Mouse (Mus musculus) embryonic fibroblast, embryonic 13.5 days (primary cell): ENCODE measurements around the gene Unc13d.

Experiments used
- CTCF ChIP-seq: IDR thresholded peaks from 2 replicates; pipeline ENCODE4 v1.5.1; 2011; ENCODE audit warnings: mild to moderate bottlenecking, control low read depth, low read length, moderate library complexity, borderline replicate concordance; ENCODE audit not compliant: insufficient read depth
- POLR2A ChIP-seq: IDR thresholded peaks from 2 replicates; pipeline ENCODE4 v1.6.1; 2011; ENCODE audit warnings: low read depth, mild to moderate bottlenecking, control low read depth, low read length, moderate library complexity

GRCm38 (mm10) chr11:116024356-116024808, 53.4 kb downstream of the Unc13d start:
- TF ChIP-seq CTCF: no peak
- peak; percentile 100 for TF ChIP-seq POLR2A
